Mouse (Mus musculus): ENCODE results near the gene Treml4. TPM values are rescaled to one million over a fixed set of nuclear protein-coding genes. Genes with fewer than 3 reads are reported as not detected.

Treml4 gene
- total and polyA plus RNA-seq, 3 experiments: 0.35 to 1.4 TPM; not detected in 1

DNA sequence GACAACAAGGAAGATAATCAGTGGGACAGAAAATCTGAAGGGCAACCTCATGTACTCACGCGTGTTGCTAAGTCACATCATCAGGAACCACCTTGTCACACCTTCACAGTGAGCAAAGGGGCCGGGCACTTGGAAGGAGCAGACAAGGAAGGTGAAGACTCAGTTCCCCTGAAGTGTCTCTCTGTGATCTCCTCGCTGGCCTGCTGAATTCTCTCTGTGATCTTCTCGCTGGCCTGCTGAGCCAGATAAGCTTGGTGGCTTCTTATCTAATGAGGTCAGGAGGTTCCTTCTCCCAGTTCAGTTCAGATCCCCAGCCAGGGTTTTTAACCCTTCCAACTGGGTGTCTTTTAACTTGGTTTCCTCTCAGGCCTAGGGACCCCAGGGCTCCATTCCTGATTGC lies 8.1 kb downstream of the Treml4 start:
- no peaks in the 10 kb centered on the region for H3K79me2 ChIP-seq (ENCODE audit: control insufficient read depth, insufficient read depth, low read length, poor library complexity)
- H3K27me3 ChIP-seq (ENCODE audit: control insufficient read depth in 1 of 2, insufficient read depth in 2 of 2, low read length in 2 of 2): no peaks in the 10 kb centered on the region
- H3K9ac ChIP-seq (ENCODE audit: control insufficient read depth, low read depth, low read length, poor library complexity, severe bottlenecking): peak overlapping the region; percentile 48
- peaks cover 0 to 60% of the 10 kb centered on the region in 2 experiments; a peak in 2 of 4 replicates for H3K36me3 ChIP-seq (ENCODE audit: control insufficient read depth in 1 of 2, insufficient read depth in 2 of 2, low read length in 2 of 2)
- peak overlapping the region in 1 of 2 experiments; percentile 34; a peak in 2 of 4 replicates for H3K4me3 ChIP-seq (ENCODE audit: control insufficient read depth in 1 of 2, insufficient read depth in 1 of 2, low read depth in 2 of 2, low read length in 2 of 2)
- H3K9me3 ChIP-seq (replicated peaks; ENCODE audit: insufficient read depth, low read length): no peaks in the 10 kb centered on the region
- H3K27ac ChIP-seq (ENCODE audit: control insufficient read depth, low read depth, low read length): peak overlapping the region; percentile 80
- peak; percentile 94 for DNase-seq (ENCODE audit: low read depth, low spot score)
- peaks cover 9 to 51% of the 10 kb centered on the region in 2 experiments for H3K4me1 ChIP-seq (ENCODE audit: control insufficient read depth in 1 of 2, insufficient read depth in 2 of 2, low read length in 2 of 2)
- peak; percentile 88 for TF ChIP-seq HCFC1 (IDR thresholded peaks at IDR 0.05; ENCODE audit: low read depth, low read length)
- peak; percentile 60; the same call in 1 of the 2 replicates for TF ChIP-seq TBP (IDR thresholded peaks at IDR 0.05; ENCODE audit: low read depth, low read length)
- peak; percentile 98 for TF ChIP-seq SIN3A (IDR thresholded peaks at IDR 0.05; ENCODE audit: low read length)
- TF ChIP-seq GATA1 (IDR thresholded peaks at IDR 0.05; ENCODE audit: low read depth, low read length): peak; percentile 100
- no peak for TF ChIP-seq USF2 (IDR thresholded peaks at IDR 0.05; ENCODE audit: borderline replicate concordance in 1 of 2, insufficient read depth in 1 of 2, low read depth in 1 of 2, low read length in 2 of 2)
- no peak for TF ChIP-seq RAD21 (IDR thresholded peaks at IDR 0.05; ENCODE audit: low read depth, low read length)
- TF ChIP-seq TAL1 (IDR thresholded peaks at IDR 0.05; ENCODE audit: low read length): peak; percentile 100
- peak; percentile 81; the same call in 1 of the 2 replicates for TF ChIP-seq MAFK (IDR thresholded peaks at IDR 0.05; ENCODE audit: borderline replicate concordance, low read depth, low read length)
- no peak for TF ChIP-seq CHD1 (IDR thresholded peaks at IDR 0.05; ENCODE audit: low read depth, low read length)
- no peak for TF ChIP-seq POLR2AphosphoS2 (IDR thresholded peaks at IDR 0.05; ENCODE audit: low read length)
- peak; percentile 74 for TF ChIP-seq CHD2 (IDR thresholded peaks at IDR 0.05; ENCODE audit: low read length)
- no peak; the same call in 1 of the 2 replicates for TF ChIP-seq NELFE (IDR thresholded peaks at IDR 0.05; ENCODE audit: low read depth, low read length)
- TF ChIP-seq MAZ (IDR thresholded peaks at IDR 0.05; ENCODE audit: low read depth, low read length): peak; percentile 92
- TF ChIP-seq E2F4 (IDR thresholded peaks at IDR 0.05; ENCODE audit: borderline replicate concordance, low read depth, low read length): no peak
- no peak for TF ChIP-seq MAX (IDR thresholded peaks at IDR 0.05; ENCODE audit: low read length)
- TF ChIP-seq MYB (IDR thresholded peaks at IDR 0.05; ENCODE audit: low read depth, low read length): peak; percentile 84
- TF ChIP-seq GABPA (IDR thresholded peaks at IDR 0.05; ENCODE audit: low read depth, low read length): 0 out of 2 replicates have a peak, but pooled peaks have one; percentile 14
- peak; percentile 68; the same call in 1 of the 2 replicates for TF ChIP-seq MXI1 (IDR thresholded peaks at IDR 0.05; ENCODE audit: low read depth, low read length)
- TF ChIP-seq MEF2A (IDR thresholded peaks at IDR 0.05; ENCODE audit: extremely low read depth, insufficient replicate concordance, low read depth, low read length, poor library complexity, severe bottlenecking): peak; percentile 73; the same call in 1 of the 2 replicates
- peak in 1 of 2 experiments; percentile 35; a peak in 1 of 4 replicates for TF ChIP-seq POLR2A (IDR thresholded peaks at IDR 0.05; ENCODE audit: control insufficient read depth in 1 of 2, insufficient read depth in 1 of 2, low read depth in 1 of 2, low read length in 2 of 2, poor library complexity in 1 of 2)
- peak; percentile 80 for TF ChIP-seq ZNF384 (IDR thresholded peaks at IDR 0.05; ENCODE audit: low read depth, low read length)
- no peak for TF ChIP-seq ZC3H11A (IDR thresholded peaks at IDR 0.05; ENCODE audit: low read depth, low read length)
- no peak for TF ChIP-seq CTCF (IDR thresholded peaks at IDR 0.05 in 2 of 3, conservative IDR thresholded peaks at IDR 0.05 in 1 of 3; ENCODE audit: control insufficient read depth in 1 of 3, insufficient read depth in 1 of 3, low read depth in 2 of 3, low read length in 3 of 3, poor library complexity in 1 of 3, severe bottlenecking in 1 of 3)
- TF ChIP-seq POLR2AphosphoS5 (IDR thresholded peaks at IDR 0.05; ENCODE audit: borderline replicate concordance, low read depth, low read length): no peak
- TF ChIP-seq JUND (IDR thresholded peaks at IDR 0.05; ENCODE audit: low read depth, low read length): peak; percentile 83
- TF ChIP-seq MYC (IDR thresholded peaks at IDR 0.05; ENCODE audit: low read depth, low read length): peak; percentile 74
- no peak for TF ChIP-seq UBTF (IDR thresholded peaks at IDR 0.05; ENCODE audit: borderline replicate concordance, insufficient read depth, low read depth, low read length)
- TF ChIP-seq NRF1 (IDR thresholded peaks at IDR 0.05; ENCODE audit: insufficient read depth, low read depth, low read length, poor library complexity, severe bottlenecking): no peak
- TF ChIP-seq ZMIZ1 (IDR thresholded peaks at IDR 0.05; ENCODE audit: low read depth, low read length): peak; percentile 82; the same call in 1 of the 2 replicates
- no peak for TF ChIP-seq SMC3 (IDR thresholded peaks at IDR 0.05; ENCODE audit: low read depth, low read length)
- peak; percentile 99 for TF ChIP-seq RCOR1 (IDR thresholded peaks at IDR 0.05; ENCODE audit: low read depth, low read length)
- peak; percentile 95 for TF ChIP-seq ETS1 (IDR thresholded peaks at IDR 0.05; ENCODE audit: low read depth, low read length)
- TF ChIP-seq ZKSCAN1 (IDR thresholded peaks at IDR 0.05; ENCODE audit: low read depth, low read length): no peak
- peak; percentile 99 to 100 for TF ChIP-seq EP300 (IDR thresholded peaks at IDR 0.05; ENCODE audit: low read depth in 1 of 2, low read length in 2 of 2)
- peak; percentile 77 for TF ChIP-seq ELF1 (IDR thresholded peaks at IDR 0.05; ENCODE audit: low read depth, low read length)
- peak; percentile 62; the same call in 1 of the 2 replicates for TF ChIP-seq BHLHE40 (IDR thresholded peaks at IDR 0.05; ENCODE audit: borderline replicate concordance, low read depth, low read length)
- peak; percentile 100 for TF ChIP-seq TCF12 (IDR thresholded peaks at IDR 0.05; ENCODE audit: low read depth, low read length)

Data from MEL (cell line).